Mouse (Mus musculus) liver, adult 2 months (tissue): ENCODE results near the gene Gm7903. TPM values are rescaled to one million over a fixed set of nuclear protein-coding genes. Genes with fewer than 3 reads are reported as not detected.
"Not testable (repeated sequence)": the region's sequence is repeated elsewhere in the genome, so short reads cannot be mapped to it uniquely, and the experiment has no call there.

Experiments
- DNase-seq: peaks from one replicate; pipeline ENCODE4 v3.0.0-alpha.2; 2011; ENCODE audit warnings: low read depth, low spot score; ENCODE audit errors: extremely low read depth
- H3K27ac ChIP-seq: fragments of 200-500 bp; replicated peaks from 2 replicates; pipeline ENCODE4 v1.5.1; 2012; ENCODE audit warnings: low read depth, mild to moderate bottlenecking, control low read depth, inconsistent platforms, low read length; ENCODE audit not compliant: insufficient read depth
- H3K27me3 ChIP-seq: fragments of 200-500 bp; 2 replicates; pipeline ENCODE4 v1.6.1; 2012; ENCODE audit warnings: mild to moderate bottlenecking, moderate library complexity, low read length, inconsistent platforms; ENCODE audit not compliant: control insufficient read depth, insufficient read depth
- H3K36me3 ChIP-seq: fragments of 200-500 bp; 2 replicates; pipeline ENCODE4 v1.6.1; 2012; ENCODE audit warnings: low read length, inconsistent platforms; ENCODE audit not compliant: control insufficient read depth, insufficient read depth
- H3K4me1 ChIP-seq: fragments of 200-500 bp; 2 replicates; pipeline ENCODE4 v1.6.1; 2011; ENCODE audit warnings: low read length; ENCODE audit not compliant: control insufficient read depth, insufficient read depth
- H3K4me3 ChIP-seq: fragments of 200-500 bp; 2 replicates; pipeline ENCODE4 v1.5.1; 2011; ENCODE audit warnings: low read depth, mild to moderate bottlenecking, control low read depth, low read length, moderate library complexity; ENCODE audit not compliant: insufficient read depth
- H3K79me2 ChIP-seq: fragments of 200-500 bp; 2 replicates; pipeline ENCODE4 v1.6.1; 2012; ENCODE audit warnings: inconsistent platforms, mild to moderate bottlenecking, low read length, moderate library complexity; ENCODE audit not compliant: control insufficient read depth, insufficient read depth
- H3K9ac ChIP-seq: fragments of 200-500 bp; 2 replicates; pipeline ENCODE4 v1.6.1; 2012; ENCODE audit warnings: low read depth, mild to moderate bottlenecking, control low read depth, inconsistent platforms, low read length
- WGBS: fragments of 180-500 bp; shearing (Covaris S2); methylation state at CpG from one replicate; pipeline ENCODE4 v1.1.7; 2018; 5-methylcytosine and 5-hydroxymethylcytosine counted together
- polyA plus RNA-seq: library from polyadenylated mRNA; depleted of rRNA; stranded (reverse); fragments of >200 nt; gene quantifications from 2 replicates; pipeline ENCODE4 v1.2.3, GENCODE M21; 2012; rRNA removed
- total RNA-seq: library from RNA; depleted of rRNA; stranded (reverse); fragments of >200 nt; gene quantifications from 2 replicates; pipeline ENCODE4 v1.2.3, GENCODE M21; 2014; rRNA removed

Gm7903 gene
- total RNA-seq (not detected in 2 replicates), polyA plus RNA-seq (not detected in 2 replicates)

DNA sequence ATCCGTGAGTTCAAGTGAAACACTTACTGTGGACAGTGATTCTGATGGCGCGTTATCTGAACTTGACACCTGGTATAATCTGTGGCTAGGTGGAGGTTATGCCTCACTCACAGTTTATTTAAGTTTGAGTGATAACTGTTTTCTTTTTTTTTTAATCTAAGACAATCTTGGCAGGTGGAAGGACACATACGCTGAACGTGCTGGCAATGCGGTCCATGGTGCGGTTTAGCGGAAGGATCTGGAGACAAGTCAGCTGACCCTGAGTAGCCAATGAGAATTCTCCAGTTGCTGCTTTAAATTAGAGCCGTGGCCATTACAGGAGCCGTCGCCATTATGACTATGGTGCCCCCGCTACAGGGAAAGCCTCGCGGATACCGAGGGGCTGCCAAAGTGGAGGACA, at the start of gene Gm7903:
TSS of gene Gm7903 (plus strand) at position 301 of the 400 bp plus-strand sequence.
- WGBS: no CpG with 5 or more reads among the region's 15 CpGs

DNA sequence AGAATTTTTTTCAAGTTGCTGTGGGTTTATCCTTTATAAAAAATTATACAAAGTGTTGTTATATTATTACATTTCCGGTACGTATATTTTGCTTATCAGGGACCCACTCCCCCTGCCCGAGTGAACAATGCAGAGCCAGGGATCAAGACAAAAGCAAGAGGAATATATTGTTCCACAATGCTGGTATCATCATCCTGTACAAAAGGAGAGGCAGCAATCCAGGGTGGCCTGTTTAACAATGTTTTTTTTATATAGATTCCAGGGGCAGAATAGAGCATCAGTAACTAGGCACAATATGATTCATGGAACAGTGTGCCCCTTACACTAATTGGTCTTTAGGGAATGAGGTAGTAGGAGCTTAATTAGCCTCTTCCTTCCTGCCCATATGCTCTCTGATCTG, 30.1 kb upstream of the Gm7903 start:
- DNase-seq, H3K9ac ChIP-seq, H3K27me3 ChIP-seq, H3K27ac ChIP-seq, H3K4me1 ChIP-seq, H3K36me3 ChIP-seq, H3K79me2 ChIP-seq, H3K4me3 ChIP-seq: not testable (repeated sequence)
- WGBS: no CpG with 5 or more reads among the region's 3 CpGs

More for the DNA sequence above, at the start of gene Gm7903:
- H3K9ac ChIP-seq, DNase-seq, H3K27ac ChIP-seq, H3K4me1 ChIP-seq, H3K79me2 ChIP-seq, H3K36me3 ChIP-seq, H3K4me3 ChIP-seq, H3K27me3 ChIP-seq: not testable (repeated sequence)

DNA sequence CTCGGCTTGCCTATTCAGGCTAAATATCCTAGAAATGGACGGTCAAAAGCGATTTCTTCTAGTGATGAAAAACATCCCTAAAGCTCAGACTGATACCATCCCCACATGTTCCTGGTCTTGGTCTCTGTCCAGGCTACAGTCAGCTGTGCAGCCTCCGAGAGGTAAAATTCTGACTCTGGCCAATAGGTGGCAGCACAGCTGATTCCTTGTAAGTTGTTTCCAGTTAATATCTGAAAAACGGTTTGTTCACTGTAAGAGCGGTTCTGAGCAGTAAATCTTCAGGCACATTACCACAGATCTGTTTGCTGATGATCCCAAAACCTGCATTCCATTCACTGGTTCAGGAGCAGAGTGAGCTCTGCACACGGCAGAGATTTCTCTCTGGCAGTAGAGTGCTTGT, 12.4 kb upstream of the Gm7903 start:
- 26% methylated on average over 4 of the region's 7 CpGs for WGBS
- H3K36me3 ChIP-seq, DNase-seq, H3K4me3 ChIP-seq, H3K27ac ChIP-seq, H3K4me1 ChIP-seq, H3K27me3 ChIP-seq, H3K79me2 ChIP-seq, H3K9ac ChIP-seq: not testable (repeated sequence)

GRCm38 (mm10) chrX:135421824-135422223, 11.8 kb upstream of the Gm7903 start:
- not testable (repeated sequence) for H3K27ac ChIP-seq, H3K79me2 ChIP-seq, H3K4me3 ChIP-seq, H3K4me1 ChIP-seq, DNase-seq, H3K27me3 ChIP-seq, H3K36me3 ChIP-seq, H3K9ac ChIP-seq

DNA sequence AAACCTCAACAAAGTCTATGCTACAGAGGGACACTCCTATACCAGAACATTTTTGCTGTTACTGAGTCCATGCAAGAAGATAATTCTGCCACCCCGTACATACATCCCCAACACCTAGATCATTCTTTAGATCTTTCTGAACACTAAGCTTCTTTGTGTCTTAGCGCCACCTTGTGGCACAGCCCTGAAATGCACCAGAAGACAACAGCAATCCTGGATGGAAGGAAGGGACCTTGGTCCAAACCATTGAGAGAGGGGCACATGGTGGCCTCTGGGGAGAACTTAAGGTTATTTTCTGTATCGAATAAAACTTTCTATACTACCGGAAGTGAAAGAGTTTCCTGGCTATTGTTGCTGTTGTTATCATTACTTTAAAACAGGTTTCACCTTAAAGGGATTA, 11.2 kb upstream of the Gm7903 start:
- WGBS: no CpG with 5 or more reads among the region's 4 CpGs
- H3K9ac ChIP-seq, H3K4me3 ChIP-seq, H3K4me1 ChIP-seq, H3K27me3 ChIP-seq, H3K36me3 ChIP-seq, DNase-seq, H3K79me2 ChIP-seq, H3K27ac ChIP-seq: not testable (repeated sequence)

GRCm38 (mm10) chrX:135464160-135464559, 30.5 kb downstream of the Gm7903 start:
- H3K27me3 ChIP-seq, H3K27ac ChIP-seq, H3K79me2 ChIP-seq, H3K9ac ChIP-seq, H3K36me3 ChIP-seq, H3K4me3 ChIP-seq, H3K4me1 ChIP-seq, DNase-seq: not testable (repeated sequence)
- no CpG with 5 or more reads among the region's 3 CpGs for WGBS

DNA sequence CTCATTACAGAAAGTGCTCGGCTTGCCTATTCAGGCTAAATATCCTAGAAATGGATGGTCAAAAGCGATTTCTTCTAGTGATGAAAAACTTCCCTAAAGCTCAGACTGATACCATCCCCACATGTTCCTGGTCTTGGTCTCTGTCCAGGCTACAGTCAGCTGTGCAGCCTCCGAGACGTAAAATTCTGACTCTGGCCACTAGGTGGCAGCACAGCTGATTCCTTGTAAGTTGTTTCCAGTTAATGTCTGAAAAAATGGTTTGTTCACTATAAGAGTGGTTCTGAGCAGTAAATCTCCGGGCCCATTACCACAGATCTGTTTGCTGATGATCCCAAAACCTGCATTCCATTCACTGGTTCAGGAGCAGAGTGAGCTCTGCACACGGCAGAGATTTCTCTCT, 48.3 kb downstream of the Gm7903 start:
- H3K4me1 ChIP-seq, H3K27ac ChIP-seq, H3K4me3 ChIP-seq, H3K27me3 ChIP-seq, H3K79me2 ChIP-seq, H3K9ac ChIP-seq, DNase-seq, H3K36me3 ChIP-seq: not testable (repeated sequence)
- no CpG with 5 or more reads among the region's 6 CpGs for WGBS

- not testable (repeated sequence) for H3K4me1 ChIP-seq, H3K36me3 ChIP-seq, H3K9ac ChIP-seq, H3K4me3 ChIP-seq, DNase-seq, H3K27me3 ChIP-seq, H3K79me2 ChIP-seq, H3K27ac ChIP-seq
- no CpG with 5 or more reads among the region's 3 CpGs for WGBS
Measured at GRCm38 (mm10) chrX:135483183-135483582, 49.5 kb downstream of the Gm7903 start.
